Mouse (Mus musculus): ENCODE data around the gene Plekhd1. TPM values are rescaled to one million over a fixed set of nuclear protein-coding genes. Genes with fewer than 3 reads are reported as not detected.

Plekhd1 gene
- polyA plus RNA-seq, 1 experiment from 2014 or later: 0.65 TPM

DNA sequence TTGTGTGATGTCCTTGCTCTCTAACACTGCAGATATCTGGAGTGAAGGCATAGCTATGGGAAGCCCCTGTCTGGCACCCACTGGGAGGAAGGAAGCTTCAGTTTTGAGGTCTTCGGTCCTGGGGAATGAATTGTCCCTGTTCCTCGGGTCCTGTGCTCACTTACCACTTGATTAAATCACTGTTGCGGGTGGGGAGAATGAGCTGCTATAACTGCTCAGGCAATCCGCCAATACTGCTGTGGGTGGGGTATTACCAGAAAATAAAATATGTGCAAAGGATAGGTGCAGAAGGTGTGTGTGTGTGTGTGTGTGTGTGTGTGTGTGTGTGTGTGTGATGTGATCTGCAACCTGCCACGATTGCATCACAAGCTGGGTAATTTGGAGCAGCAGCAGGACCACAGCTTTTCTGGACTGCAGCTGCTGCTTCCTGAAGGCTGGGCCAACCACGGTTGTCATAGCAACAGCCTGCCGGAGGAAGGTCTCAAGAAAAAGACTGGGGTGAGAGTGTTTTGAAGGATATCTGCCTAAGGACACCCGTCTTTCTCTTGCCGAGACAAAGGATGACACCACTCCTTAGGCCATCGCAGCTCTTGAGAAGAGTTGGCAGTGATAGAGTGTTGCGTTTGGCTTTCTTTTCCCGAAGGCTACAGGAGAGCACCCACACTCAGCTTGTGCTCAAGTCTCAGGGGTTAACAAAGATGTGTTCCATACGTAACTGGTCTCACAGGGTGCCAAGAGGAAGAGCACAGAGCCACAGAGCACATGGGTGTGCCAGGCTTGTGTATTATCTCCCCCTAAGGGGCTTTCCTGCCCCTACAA lies 44.3 kb downstream of the Plekhd1 start:
- H3K4me3 ChIP-seq (replicated peaks): no peak overlapping the region
- no peaks in the 10 kb centered on the region for H3K36me3 ChIP-seq (replicated peaks)
- H3K4me1 ChIP-seq: peaks cover 24% of the 10 kb centered on the region
- peak overlapping the region; percentile 89 for H3K27ac ChIP-seq
- peak overlapping the region; percentile 40 for H3K4me2 ChIP-seq
- H3K9me3 ChIP-seq: no peaks in the 10 kb centered on the region
- peak; percentile 77 for ATAC-seq (ENCODE audit: low FRiP score)
- H3K9ac ChIP-seq: peak overlapping the region; percentile 21; the same call in 1 of the 2 replicates
- 16% methylated on average over 13 of the region's 13 CpGs for WGBS
- 0 out of 2 replicates have a peak, but pooled peaks cover 3% of the 10 kb centered on the region for H3K27me3 ChIP-seq

DNA sequence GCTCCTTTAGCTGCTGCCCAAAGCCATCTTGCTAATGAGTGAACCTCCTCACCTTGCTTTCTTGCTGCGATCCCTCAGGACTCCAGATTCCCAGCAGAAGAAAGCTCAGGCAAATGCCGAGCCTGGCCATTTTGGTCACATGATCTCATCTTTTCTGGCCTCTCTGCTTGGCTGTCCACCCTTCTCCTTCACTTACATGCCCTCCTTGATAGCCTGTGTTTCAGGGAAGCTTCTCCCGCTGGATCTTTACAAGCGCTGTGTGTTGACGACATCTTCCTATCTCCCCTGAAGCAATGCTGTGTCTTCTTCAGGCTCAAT lies 44.9 kb downstream of the Plekhd1 start:
- Histone ChIP-seq H3K4me3 (replicated peaks) (no peak overlapping the region), H3K9ac (peak overlapping the region; percentile 21; the same call in 1 of the 2 replicates), H3K27me3 (0 out of 2 replicates have a peak, but pooled peaks cover 3% of the 10 kb centered on the region), H3K4me2 (peak overlapping the region; percentile 40), H3K4me1 (peaks cover 24% of the 10 kb centered on the region), H3K9me3 (no peaks in the 10 kb centered on the region), H3K36me3 (replicated peaks) (no peaks in the 10 kb centered on the region), H3K27ac (peak overlapping the region; percentile 89)
- peak; percentile 6 for ATAC-seq (ENCODE audit: low FRiP score)
- 63% methylated on average over 5 of the region's 5 CpGs for WGBS

- no peak for ATAC-seq (ENCODE audit: low FRiP score)
- 35% methylated on average over 9 of the region's 9 CpGs for WGBS
Observed at GRCm38 (mm10) chr12:80739482-80739881, 47.1 kb downstream of the Plekhd1 start.

GRCm38 (mm10) chr12:80744614-80745013 lies 52.2 kb downstream of the Plekhd1 start:
- Histone ChIP-seq H3K4me2 (no peak overlapping the region), H3K27ac (no peak overlapping the region), H3K36me3 (replicated peaks) (no peaks in the 10 kb centered on the region), H3K4me1 (peaks cover 15% of the 10 kb centered on the region), H3K4me3 (replicated peaks) (no peak overlapping the region), H3K9ac (no peak overlapping the region), H3K9me3 (no peaks in the 10 kb centered on the region), H3K27me3 (0 out of 2 replicates have a peak, but pooled peaks cover 3% of the 10 kb centered on the region)
- 94% methylated on average over 1 of the region's 1 CpGs for WGBS
- ATAC-seq (ENCODE audit: low FRiP score): no peak

More at GRCm38 (mm10) chr12:80739482-80739881, 47.1 kb downstream of the Plekhd1 start:
- Histone ChIP-seq H3K9ac (no peak overlapping the region), H3K9me3 (no peaks in the 10 kb centered on the region), H3K36me3 (replicated peaks) (no peaks in the 10 kb centered on the region), H3K4me1 (peaks cover 24% of the 10 kb centered on the region), H3K27ac (no peak overlapping the region), H3K27me3 (0 out of 2 replicates have a peak, but pooled peaks cover 3% of the 10 kb centered on the region), H3K4me2 (no peak overlapping the region), H3K4me3 (replicated peaks) (no peak overlapping the region)

DNA sequence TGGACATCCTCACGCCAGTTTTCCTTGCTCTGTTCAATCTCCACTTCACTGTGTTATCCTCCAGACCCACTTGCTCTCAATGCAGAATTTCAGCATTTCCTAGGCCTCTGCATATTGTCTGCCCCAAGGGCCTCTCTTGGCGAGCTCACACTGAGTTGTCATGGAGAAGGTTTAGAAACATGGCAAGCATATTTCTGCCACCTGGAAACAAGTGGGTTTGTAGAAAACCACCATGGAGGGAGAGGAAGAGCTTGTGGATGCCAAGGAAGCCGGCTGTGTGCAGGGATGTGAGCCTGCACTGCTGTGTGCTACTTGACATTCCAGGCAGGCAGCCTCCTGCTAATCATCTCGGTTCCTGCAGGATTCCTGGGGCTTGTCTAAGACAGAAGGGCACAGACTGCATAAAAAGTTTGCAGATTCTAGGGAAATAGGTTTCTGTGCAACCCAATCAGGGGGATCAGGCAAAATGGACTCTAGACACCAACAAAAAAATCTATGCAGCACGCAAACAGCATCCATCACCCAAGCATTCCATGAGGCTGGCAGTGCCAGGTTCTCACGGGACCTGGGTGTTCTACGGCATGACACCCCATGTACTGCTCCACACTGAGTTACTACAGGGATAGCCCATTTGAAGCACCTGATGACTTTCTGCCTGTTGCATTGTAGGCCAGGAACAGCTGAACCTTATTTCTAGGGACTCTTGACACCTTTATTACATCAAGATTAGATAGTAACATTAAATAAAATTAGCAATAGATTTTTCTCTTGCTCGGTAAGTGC lies 53.8 kb downstream of the Plekhd1 start:
- Histone ChIP-seq H3K9ac (no peak overlapping the region), H3K4me1 (peaks cover 11% of the 10 kb centered on the region), H3K4me2 (no peak overlapping the region), H3K4me3 (replicated peaks) (no peak overlapping the region), H3K27me3 (0 out of 2 replicates have a peak, but pooled peaks cover under 1% of the 10 kb centered on the region), H3K36me3 (replicated peaks) (no peaks in the 10 kb centered on the region), H3K27ac (peak overlapping the region; percentile 65), H3K9me3 (no peaks in the 10 kb centered on the region)
- 55% methylated on average over 8 of the region's 8 CpGs for WGBS
- peak; percentile 58; the same call in 1 of the 2 replicates for ATAC-seq (ENCODE audit: low FRiP score)

GRCm38 (mm10) chr12:80751556-80751955 lies 59.2 kb downstream of the Plekhd1 start:
- Histone ChIP-seq H3K4me3 (replicated peaks) (no peak overlapping the region), H3K36me3 (replicated peaks) (peaks cover 44% of the 10 kb centered on the region), H3K27me3 (no peaks in the 10 kb centered on the region), H3K9ac (no peak overlapping the region), H3K4me2 (no peak overlapping the region), H3K27ac (no peak overlapping the region), H3K4me1 (peaks cover under 1% of the 10 kb centered on the region; the same call in 1 of the 2 replicates), H3K9me3 (peaks cover 14% of the 10 kb centered on the region)
- no peak for ATAC-seq (ENCODE audit: low FRiP score)
- WGBS: 92% methylated on average over 6 of the region's 6 CpGs

GRCm38 (mm10) chr12:80757751-80758558 lies 65.6 kb downstream of the Plekhd1 start:
- Histone ChIP-seq H3K4me2 (peak overlapping the region; percentile 69), H3K4me3 (replicated peaks) (peak overlapping the region; percentile 66), H3K27me3 (peaks cover 16% of the 10 kb centered on the region), H3K9ac (0 out of 2 replicates have a peak overlapping the region, but pooled peaks have one; percentile 12), H3K4me1 (peaks cover 24% of the 10 kb centered on the region), H3K36me3 (replicated peaks) (peaks cover 62% of the 10 kb centered on the region), H3K27ac (0 out of 2 replicates have a peak overlapping the region, but pooled peaks have one; percentile 8), H3K9me3 (peaks cover 42% of the 10 kb centered on the region)
- 40% methylated on average over 116 of the region's 122 CpGs for WGBS
- ATAC-seq (ENCODE audit: low FRiP score): no peak

DNA sequence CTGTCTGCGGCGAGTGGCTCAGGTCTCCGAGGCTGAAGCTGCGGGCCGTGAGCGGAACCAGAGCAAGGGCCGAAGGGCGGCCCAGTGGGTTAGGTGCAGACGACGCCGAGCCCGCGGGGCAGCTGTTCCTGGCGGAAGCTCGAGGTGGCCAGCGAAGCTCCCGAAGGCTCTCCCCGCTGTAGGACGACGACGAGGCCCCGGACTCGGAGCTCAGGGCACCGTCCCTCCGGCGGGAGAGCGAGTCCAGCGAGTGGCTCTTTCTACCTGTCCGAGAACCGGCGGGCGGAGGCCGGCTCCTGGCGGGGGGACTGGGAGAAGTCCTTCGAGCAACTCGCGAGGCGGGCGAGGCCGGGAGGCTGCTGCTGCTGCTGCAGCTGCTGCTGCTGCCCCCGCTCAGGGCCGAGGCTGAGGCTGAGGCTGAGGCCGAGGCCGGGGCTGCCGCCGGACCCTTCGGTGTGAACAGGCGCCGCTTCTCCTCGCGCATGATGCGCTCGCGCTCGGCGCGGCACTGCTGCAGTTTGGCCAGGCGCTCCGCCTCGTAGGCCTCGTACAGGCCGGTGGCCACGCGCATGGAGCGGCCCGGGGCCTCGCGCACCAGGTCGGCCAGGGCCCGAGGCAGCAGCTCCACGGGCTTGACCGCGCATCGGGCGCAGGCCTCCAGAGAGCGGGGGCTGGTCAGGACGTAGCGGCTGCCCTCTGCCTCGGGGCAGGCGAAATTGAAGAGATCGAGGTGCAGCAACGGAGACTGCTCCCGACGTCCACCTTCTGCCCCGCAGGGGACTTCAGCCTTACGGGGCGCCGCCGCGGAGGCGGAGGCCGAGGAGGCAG lies 66.4 kb downstream of the Plekhd1 start:
- H3K9me3 ChIP-seq: peaks cover 42% of the 10 kb centered on the region
- ATAC-seq (ENCODE audit: low FRiP score): no peak; the same call in 1 of the 2 replicates
- 39% methylated on average over 82 of the region's 92 CpGs for WGBS

DNA sequence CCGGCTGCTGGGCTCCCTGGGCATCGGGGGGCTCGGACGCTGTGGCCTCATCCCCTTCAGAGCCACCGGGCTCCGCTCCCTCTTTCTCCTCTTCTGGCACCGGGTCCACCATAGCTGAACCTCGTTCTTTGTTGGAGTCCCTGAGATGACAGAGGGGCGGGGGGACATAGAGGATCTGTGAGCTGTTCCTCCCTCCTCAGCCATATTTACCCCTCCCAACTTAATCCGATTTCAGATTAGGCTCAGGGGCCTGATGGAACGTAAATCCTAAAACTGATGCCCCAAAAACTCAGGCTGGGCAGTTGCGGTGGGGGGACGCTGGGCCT lies 67.0 kb downstream of the Plekhd1 start:
- ATAC-seq (ENCODE audit: low FRiP score): peak; percentile 34; the same call in 1 of the 2 replicates
- H3K4me2 ChIP-seq: peak overlapping the region; percentile 69
- peaks cover 49% of the 10 kb centered on the region for H3K36me3 ChIP-seq (replicated peaks)
- peaks cover 16% of the 10 kb centered on the region for H3K27me3 ChIP-seq
- peak overlapping the region; percentile 91 for H3K9ac ChIP-seq
- H3K4me3 ChIP-seq (replicated peaks): peak overlapping the region; percentile 66
- peaks cover 24% of the 10 kb centered on the region for H3K4me1 ChIP-seq
- 8% methylated on average over 13 of the region's 13 CpGs for WGBS
- peak overlapping the region; percentile 99 for H3K27ac ChIP-seq
- peaks cover 42% of the 10 kb centered on the region for H3K9me3 ChIP-seq

More for the DNA sequence above, 66.4 kb downstream of the Plekhd1 start:
- Histone ChIP-seq H3K9ac (peak overlapping the region; percentile 91), H3K27me3 (peaks cover 16% of the 10 kb centered on the region), H3K27ac (peak overlapping the region; percentile 99), H3K4me1 (peaks cover 24% of the 10 kb centered on the region), H3K4me2 (peak overlapping the region; percentile 69), H3K36me3 (replicated peaks) (peaks cover 55% of the 10 kb centered on the region), H3K4me3 (replicated peaks) (peak overlapping the region; percentile 66)

DNA sequence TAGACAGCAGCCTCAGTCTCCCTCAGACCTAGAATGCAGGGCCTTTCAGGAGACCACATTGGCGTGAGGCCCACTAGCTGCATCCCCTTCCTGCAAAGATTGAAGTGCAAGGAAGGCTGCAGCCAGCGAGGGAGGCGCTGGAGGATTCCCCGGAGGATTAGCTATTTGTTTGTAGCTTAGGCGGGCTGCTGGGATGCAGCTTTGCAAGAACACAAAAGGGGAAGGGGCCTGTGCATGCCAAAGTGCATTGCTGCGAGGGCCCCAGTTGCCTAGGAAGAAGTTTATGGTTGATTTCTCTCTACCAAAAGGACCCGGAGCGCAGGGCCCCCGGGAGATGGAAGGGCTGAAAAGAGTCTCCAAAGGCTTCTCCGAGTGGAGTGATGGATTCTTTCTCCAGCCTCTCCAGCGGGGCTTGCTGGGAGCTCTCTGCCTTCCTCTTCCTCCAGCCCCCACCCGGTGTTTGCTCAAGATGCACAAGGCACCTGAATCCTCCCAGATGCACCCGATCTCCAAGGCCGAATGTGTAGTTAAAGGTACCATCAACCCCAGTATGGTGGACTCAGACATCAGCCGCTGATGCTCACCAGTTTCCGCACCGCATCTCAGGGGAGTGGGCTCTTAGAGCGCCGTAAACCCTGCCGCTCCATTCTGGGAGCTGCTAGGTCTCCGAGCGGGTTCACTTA lies 67.5 kb downstream of the Plekhd1 start:
- H3K9ac ChIP-seq: peak overlapping the region; percentile 91
- WGBS: under 1% methylated on average over 22 of the region's 22 CpGs
- ATAC-seq (ENCODE audit: low FRiP score): peak; percentile 66
- H3K4me1 ChIP-seq: peaks cover 24% of the 10 kb centered on the region
- H3K36me3 ChIP-seq (replicated peaks): peaks cover 44% of the 10 kb centered on the region
- peak overlapping the region; percentile 66 for H3K4me3 ChIP-seq (replicated peaks)
- H3K4me2 ChIP-seq: peak overlapping the region; percentile 69
- peaks cover 16% of the 10 kb centered on the region for H3K27me3 ChIP-seq
- H3K27ac ChIP-seq: peak overlapping the region; percentile 99
- H3K9me3 ChIP-seq: peaks cover 41% of the 10 kb centered on the region

All from forebrain, embryonic 12.5 days (tissue).